Mouse (Mus musculus): ENCODE results near the gene Ranbp10. TPM values are rescaled to one million over a fixed set of nuclear protein-coding genes. Genes with fewer than 3 reads are reported as not detected.

The Ranbp10 gene
- polyA plus RNA-seq, 1 experiment: 23.9 TPM

DNA sequence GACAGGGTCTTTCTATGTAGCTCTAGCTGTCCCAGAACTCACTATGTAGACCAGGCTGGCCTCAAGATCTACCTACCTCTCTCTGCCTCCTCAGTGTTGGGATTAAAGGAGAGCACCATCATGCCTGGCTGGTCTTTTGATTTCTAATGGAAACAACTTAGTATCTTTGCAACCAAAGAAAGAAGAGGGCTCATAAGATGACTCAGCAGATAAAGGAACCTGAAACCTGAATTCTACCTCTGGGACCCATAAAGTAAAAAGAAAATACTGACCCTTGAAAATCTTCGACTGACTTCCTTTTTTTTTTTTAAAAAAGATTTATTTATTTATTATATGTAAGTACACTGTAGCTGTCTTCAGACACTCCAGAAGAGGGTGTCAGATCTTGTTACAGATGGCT lies 21.2 kb downstream of the Ranbp10 start:
- TF ChIP-seq GATA1 (IDR thresholded peaks at IDR 0.05; ENCODE audit: low read length): no peak

DNA sequence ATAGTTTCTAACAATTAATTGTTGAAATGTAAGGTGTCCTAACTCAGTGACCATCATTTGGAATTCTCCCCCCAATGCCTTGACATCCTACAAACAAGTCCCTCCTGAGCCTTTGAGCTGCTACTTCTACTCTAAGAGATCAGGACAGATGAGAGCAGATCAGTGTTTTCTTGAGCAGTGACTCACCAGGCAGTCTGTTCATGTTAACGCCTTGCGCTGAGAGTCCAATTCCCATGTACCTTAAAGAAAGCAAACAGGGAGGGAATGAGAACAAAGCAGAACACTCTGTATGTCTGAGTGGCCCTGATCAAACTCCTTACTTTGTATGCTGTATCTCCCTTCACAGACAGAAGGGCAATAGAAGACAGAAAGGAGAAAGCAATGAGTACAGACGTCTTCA lies 21.8 kb downstream of the Ranbp10 start:
- TF ChIP-seq GATA1 (IDR thresholded peaks at IDR 0.05; ENCODE audit: low read length): no peak

DNA sequence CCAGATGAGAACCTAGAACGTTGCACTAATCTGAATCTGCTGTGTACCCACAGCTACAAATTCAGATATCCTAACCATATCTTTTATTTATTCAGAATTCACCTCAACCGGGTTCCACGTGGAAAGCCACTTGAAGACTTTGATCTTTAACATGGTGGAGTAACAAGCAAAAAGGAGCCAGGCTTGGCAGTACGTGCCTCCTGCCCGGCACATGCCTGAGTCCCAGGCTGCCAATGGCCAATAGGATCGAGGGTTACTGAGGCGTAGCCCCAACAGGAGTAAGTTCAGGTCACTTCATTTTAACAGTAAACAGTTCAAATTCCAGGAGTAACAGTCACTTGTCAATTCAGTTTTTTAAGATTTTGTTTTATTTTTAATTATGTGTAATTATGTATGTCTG lies 22.4 kb downstream of the Ranbp10 start:
- TF ChIP-seq GATA1 (IDR thresholded peaks at IDR 0.05; ENCODE audit: low read length): no peak

DNA sequence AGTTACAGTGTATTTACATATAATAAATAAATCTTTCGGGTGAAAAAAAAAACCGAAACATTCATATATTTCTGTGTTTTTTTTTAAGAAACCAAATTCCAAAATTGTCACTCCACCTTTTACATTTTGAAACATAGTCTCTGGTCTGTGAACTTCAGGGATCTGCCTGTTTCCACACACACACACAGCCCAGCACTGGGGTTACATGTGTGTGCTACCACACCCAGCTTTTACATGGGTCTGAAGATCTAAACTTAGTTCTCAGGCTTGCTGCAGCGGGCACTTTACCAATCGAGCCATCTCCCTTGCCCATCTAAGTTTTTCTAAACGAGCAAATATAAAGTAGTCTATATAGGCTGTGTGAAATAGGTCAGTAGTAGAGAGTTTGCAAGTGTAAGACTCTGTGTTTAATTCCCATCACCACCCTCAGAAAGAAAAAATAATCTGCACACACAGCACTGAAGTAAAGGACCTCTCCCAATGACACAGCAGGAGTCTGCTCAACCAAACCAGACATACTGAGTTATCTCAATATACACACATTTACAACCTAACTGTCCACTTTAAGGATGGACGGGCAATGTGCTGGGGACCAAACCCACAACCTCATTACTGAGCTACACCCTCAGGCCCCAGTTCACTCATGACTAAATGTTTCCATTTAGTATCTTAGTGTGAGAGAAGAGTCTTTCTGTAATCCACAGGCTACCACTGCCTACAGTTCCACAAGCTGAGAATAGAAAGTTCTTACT lies 25.8 kb downstream of the Ranbp10 start:
- no peak for TF ChIP-seq GATA1 (IDR thresholded peaks at IDR 0.05; ENCODE audit: low read length)

DNA sequence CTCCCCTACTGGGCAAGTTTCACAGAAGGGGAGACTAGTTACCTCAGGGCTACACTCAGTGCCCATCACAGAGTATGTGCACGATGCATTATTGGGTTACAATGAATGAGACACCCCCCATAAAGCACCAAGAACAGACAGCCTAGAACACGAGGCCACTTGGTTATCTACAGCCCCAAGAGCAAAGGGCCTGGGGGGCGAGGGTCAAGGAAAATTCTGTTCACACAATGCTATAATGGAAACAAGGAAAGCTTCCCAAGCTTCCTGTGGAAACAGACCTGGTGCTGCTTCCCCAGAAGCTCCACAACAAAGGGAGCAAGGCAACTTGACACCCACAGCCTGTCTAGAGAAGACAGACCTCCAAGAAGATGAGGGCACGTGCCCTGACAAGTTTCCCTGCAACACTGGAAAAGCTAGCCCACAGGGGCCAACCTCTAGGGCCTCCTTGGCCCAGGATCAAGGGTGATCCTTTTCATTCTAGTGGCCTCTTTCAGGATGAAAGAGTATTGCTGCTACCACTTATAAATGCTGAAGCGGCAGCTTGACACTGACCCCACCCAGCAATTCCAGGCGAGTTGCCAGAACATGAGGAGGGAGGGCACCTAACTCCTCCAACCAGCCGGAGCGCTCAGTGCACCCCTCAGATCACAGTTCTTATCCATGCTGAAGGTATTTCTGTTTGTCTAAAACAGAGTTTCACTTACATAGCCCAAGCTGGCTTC lies 27.9 kb downstream of the Ranbp10 start:
- no peak for TF ChIP-seq GATA1 (IDR thresholded peaks at IDR 0.05; ENCODE audit: low read length)

DNA sequence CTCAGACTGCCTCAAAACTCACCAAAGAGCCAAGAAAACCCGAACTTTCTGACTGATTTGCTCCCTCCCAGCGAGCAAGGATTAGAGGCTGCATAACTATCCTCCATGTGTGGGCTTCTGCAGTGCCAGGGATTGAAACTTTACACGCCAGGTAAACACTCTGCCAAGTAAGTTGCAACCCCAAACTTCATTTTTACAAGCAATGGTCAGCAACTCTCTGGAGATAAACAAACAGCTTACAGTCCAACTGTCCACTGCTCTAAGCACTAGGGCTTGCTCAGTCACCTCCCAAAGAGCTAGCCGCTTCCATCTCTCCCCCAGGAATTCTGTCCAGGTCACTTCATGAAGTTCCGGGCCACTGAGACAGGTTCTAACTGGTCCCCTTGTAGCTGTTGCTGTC lies 28.7 kb downstream of the Ranbp10 start:
- no peak for TF ChIP-seq GATA1 (IDR thresholded peaks at IDR 0.05; ENCODE audit: low read length)

DNA sequence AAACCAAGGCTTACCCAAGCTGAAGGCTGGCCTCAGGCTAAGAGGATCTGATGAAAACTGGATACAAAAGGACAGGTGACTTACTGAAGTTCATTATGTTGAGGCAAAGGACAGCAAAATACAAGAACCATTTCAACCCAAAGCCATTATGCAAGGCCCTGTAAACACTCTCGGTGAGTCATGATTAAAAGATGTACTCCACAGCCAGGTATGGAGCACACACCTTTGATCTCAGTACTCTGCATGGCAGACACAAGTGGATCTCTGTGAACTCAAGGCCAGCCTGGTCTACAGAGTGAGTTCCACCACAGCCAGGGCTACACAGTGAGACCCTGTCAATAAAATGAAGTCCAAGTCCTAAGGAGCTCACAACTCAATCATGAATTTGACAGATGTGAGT lies 31.4 kb downstream of the Ranbp10 start:
- TF ChIP-seq GATA1 (IDR thresholded peaks at IDR 0.05; ENCODE audit: low read length): no peak

DNA sequence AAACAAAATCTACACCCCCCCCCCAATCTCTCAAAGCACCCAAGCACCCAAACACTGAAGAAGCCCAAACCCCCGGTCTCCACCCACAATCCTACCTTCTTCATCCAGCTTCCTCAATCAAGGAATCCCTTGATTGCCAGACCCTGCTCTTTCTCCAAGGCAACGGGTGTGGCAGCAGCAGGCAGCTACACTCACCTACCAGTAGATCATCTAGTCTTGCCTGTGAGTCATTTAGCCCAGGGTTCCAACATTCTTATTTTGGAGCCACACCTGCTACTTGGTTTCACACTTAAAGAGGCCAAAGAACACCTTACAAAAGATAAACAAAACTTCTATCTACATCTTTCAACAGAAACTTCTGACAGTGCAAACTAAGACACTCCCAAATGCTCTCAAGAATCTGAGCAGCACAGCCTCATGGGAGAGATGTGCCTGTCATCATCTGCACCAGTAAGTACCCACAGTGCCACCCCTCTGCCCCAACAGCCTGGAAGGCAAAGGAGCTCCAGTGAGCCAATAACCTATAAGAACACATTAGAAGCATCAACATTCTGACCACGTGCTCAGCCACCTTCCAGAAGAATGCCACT lies 33.0 kb downstream of the Ranbp10 start:
- TF ChIP-seq GATA1 (IDR thresholded peaks at IDR 0.05; ENCODE audit: low read length): no peak

DNA sequence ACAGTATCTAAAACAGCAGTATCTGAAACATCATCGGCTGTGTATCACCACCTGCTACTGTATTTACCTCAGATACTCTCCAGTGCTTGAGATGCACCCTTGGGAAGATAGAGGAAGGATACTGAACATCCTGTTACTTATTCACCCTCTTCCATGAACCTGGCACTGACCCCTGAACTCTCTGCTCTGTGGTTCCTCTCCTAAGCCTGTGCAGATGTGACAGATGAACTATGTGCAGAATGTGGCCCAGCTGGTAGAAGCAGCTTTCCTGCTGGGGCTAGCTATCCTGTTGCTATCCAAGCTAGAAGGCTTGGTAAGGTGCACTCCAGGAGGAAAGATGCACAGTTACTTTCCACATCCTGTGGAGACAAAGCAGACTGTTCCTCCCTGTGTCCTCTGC lies 33.8 kb downstream of the Ranbp10 start:
- no peak for TF ChIP-seq GATA1 (IDR thresholded peaks at IDR 0.05; ENCODE audit: low read length)

DNA sequence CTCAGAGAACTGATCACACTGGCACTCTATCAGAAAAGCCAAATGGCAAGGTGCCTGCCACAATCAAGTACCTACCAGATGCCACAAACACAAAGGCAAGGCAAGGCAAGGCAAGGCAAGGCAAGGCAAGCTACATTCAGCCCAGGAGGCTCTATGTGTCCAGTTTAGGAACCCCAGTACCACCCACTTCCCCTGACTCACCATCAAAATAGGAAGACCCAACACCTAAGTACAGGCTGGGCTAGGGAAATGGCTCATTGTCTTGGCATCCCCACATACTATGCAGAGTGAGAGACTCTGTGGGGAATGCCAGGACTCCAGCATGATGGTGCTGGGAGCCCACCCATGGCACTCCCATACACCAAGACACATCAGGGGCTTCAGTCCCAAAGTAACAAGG lies 37.5 kb downstream of the Ranbp10 start:
- no peak for TF ChIP-seq GATA1 (IDR thresholded peaks at IDR 0.05; ENCODE audit: low read length)

DNA sequence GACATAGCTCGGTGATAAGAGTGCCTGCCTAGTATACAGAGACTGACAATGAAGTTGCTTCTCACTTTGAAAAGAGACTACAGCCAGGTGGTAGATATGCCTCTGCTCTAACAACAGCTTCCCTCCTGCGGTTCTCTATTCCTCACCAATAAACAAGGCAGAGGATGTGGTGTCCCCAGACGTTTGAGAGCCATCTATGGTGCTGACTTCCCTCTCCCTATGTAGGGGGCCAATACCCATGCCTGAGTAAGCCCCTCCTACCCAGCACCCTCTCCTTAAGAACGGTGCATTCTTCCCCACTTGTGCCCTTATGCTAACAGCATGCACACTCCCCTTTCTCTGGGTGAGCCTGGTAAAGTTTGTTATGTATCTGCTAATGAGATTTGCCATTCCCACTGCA lies 38.2 kb downstream of the Ranbp10 start:
- TF ChIP-seq GATA1 (IDR thresholded peaks at IDR 0.05; ENCODE audit: low read length): no peak

DNA sequence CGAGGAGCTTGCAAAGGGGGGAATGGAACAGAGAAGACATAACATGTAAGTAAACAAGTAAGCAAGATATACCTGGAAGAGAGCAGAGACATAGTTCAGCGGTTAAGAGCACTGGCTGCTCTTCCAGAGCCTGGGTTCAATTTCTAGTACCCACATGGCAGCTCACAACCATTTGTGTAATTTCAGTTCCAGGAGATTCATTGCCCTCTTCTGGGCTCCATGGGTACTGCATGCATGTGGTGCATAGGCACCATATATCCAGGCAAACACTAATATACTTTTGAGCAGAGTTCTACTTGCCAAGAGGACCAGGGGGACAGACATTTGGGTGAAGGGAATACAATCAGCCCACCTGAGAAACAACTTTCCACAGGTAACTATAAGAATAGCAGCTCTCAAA lies 38.9 kb downstream of the Ranbp10 start:
- no peak for TF ChIP-seq GATA1 (IDR thresholded peaks at IDR 0.05; ENCODE audit: low read length)

DNA sequence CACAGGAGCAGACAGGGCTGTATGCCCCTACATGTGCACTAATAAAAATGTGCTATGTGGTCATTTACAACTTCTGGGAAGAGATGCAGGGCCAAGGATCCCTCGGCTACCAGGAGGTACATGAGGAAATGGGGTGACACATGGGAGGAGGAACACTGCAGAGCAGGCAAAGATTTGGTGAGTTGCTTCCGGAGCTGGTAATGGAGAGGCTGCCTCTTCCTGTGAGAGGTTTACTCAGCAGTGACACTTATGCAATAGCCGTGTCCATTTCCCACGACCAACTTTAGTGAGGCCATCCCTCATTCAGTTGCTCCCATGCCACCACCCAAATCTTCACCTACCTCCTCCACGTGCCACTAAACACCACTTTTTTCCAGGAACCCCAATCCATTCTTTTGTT lies 46.9 kb downstream of the Ranbp10 start:
- TF ChIP-seq GATA1 (IDR thresholded peaks at IDR 0.05; ENCODE audit: low read length): no peak

DNA sequence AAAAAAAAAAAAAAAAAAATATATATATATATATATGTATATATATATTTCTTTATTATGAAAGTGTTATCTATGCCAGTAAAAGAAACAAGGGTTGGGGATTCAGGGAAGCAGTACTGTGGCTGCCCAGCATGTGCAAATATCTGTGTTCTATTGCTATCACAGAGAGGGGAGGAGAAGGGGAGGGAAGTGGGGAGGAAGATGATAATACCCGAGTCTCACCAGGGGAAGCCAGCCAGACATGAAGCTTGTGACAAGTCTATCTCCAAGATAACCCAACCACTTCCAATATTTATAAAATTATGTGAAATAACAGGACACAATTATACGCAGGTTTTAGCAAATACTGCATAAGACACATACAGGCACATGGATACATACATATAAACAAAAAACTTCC lies 49.3 kb downstream of the Ranbp10 start:
- TF ChIP-seq GATA1 (IDR thresholded peaks at IDR 0.05; ENCODE audit: low read length): no peak

DNA sequence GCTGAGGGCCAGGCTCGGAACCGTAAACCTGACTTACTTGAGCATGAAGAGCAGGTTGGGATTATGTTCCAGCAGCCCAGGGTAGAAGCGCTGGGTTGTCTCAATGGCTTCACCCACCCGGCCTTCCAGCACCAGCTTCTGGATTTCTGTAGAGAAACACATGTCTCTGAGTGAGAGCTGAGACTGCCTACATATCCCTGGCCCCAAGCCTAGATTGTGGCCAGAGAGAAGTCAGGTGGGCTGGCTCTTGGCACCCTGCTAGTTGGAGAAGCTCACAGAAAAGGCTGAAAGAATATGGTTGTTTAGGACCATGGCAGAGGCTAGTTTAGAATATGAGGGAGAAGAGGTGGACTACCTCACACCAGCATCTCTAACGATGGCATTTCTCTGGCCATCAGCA lies 52.7 kb downstream of the Ranbp10 start:
- TF ChIP-seq GATA1 (IDR thresholded peaks at IDR 0.05; ENCODE audit: low read length): no peak

DNA sequence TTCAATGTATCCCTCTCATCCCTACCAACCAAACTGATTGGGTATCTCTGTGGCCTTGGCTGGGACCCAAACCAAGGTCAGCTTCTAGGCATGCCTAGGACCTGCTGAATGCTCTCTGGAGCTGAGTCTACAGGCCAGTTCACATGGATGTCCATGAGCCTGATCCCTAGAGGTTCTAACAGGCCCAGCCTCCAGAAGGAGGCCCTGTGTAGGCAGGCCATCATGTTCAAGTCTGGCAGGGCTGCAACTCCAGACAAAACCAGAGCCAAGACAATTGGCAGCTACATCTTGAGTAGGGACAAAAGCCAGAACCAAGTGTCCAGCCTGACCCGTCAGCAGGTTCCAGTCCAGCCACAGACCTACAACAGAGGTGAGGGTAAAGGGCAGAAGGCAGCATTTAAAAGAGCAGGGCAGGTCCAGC lies 53.7 kb downstream of the Ranbp10 start:
- TF ChIP-seq GATA1 (IDR thresholded peaks at IDR 0.05; ENCODE audit: low read length): no peak
